Mouse (Mus musculus): ENCODE data around the gene B3gat3. TPM values are rescaled to one million over a fixed set of nuclear protein-coding genes. Genes with fewer than 3 reads are reported as not detected.

B3gat3 gene
- polyA plus RNA-seq, 2 experiments, result 39.7 to 116 TPM

DNA sequence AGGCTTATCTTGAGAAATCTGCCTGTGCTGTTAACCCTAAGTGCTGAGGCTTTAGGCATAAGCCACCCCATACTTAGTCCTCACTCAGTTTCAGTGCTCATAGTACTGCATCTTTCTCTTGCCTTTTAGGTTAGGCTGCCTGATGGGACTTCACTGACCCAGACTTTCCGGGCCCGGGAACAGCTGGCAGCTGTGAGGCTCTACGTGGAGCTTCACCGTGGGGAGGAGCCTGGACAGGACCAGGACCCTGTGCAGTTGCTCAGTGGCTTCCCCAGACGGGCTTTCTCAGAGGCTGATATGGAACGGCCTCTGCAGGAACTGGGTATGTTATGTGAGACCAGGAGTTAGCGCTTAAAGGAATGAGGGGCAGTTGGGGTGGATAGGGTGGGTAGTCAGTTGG, 45.1 kb upstream of the B3gat3 start:
- TF ChIP-seq POLR2A (IDR thresholded peaks at IDR 0.05; ENCODE audit: borderline replicate concordance, extremely low read depth, insufficient read depth, insufficient read length), result no peak
- H3K9me3 ChIP-seq (ENCODE audit: control insufficient read depth, low read length), result no peaks in the 10 kb centered on the region
- peaks cover 8% of the 10 kb centered on the region; the same call in 1 of the 2 replicates for H3K4me1 ChIP-seq (ENCODE audit: control insufficient read depth, insufficient read depth, low read length)
- WGBS, result 94% methylated on average over 7 of the region's 7 CpGs
- ATAC-seq (ENCODE audit: low FRiP score, low read depth), result no peak
- H3K4me3 ChIP-seq (replicated peaks; ENCODE audit: low read length), result no peak overlapping the region
- H3K9ac ChIP-seq (ENCODE audit: low read depth, low read length, severe bottlenecking), result no peak overlapping the region
- no peak overlapping the region for H3K4me2 ChIP-seq (replicated peaks; ENCODE audit: low read depth, low read length, severe bottlenecking)
- DNase-seq (ENCODE audit: low spot score), result no peak
- H3K27me3 ChIP-seq (ENCODE audit: control insufficient read depth, insufficient read depth, low read length), result no peaks in the 10 kb centered on the region
- H3K36me3 ChIP-seq (ENCODE audit: control insufficient read depth, insufficient read depth, low read length), result peaks cover 41% of the 10 kb centered on the region
- H3K27ac ChIP-seq (replicated peaks; ENCODE audit: low read depth, low read length), result no peak overlapping the region

DNA sequence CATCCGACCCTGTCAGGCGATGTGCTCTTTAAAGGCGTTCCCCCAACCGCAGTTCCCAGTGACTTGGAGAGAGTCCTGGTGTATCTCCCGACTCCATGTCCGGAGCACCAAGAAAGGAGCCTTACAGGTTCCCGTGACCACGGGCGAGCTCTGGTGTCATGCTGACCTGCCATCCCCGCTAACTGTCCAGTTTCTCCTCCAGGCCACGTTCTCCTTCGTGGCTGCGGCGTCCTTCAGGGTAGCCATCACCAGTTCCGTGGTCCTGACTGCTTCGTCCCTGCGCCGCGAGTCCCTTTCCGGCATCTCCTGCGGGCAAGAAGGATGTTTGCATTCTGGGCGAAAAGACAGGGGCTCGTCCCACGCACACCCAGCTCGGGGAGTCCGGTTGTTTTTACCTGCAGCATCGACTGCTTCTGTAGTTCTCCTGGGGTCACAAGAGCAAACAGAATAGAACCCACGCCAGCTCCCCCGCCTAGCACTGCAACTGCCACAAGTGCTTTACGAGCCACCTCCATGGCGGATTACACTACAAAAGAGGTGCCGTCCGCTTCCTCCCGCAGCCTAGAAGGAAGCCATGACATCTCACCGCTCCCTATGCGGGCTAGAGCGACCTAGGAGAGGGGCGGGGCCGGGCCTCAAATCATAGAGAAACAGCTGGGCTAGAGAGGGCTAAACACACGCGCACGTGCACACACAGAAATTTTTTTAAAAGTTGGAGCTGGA, 39.7 kb upstream of the B3gat3 start, which contains the start of gene Uqcc3:
Gene Uqcc3, minus strand, starts transcription at position 613 of the 723 bp plus-strand sequence.
- peak; percentile 91 for DNase-seq (ENCODE audit: low spot score)

DNA sequence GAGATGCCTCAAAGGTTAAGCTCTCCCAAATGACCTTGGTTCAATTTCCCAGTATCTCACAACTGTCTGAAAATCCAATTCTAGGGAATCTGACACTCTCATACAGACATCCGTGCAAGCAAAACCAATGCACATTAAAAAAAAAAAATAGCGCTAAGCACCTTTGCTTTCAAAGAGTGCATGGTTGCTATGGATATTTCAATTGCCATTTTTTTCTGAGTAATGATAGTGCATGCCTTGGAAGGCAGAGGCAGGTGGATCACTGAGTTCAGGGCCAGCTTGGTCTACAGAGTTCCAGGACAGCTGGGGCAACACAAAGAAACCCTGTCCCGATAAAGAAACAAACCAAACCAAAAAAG, 39.2 kb upstream of the B3gat3 start:
- 19% methylated on average over 3 of the region's 3 CpGs for WGBS
- Histone ChIP-seq H3K4me3 (replicated peaks; ENCODE audit: low read length) (peak overlapping the region; percentile 71), H3K9ac (ENCODE audit: low read depth, low read length, severe bottlenecking) (peak overlapping the region; percentile 83; the same call in 1 of the 2 replicates), H3K27ac (replicated peaks; ENCODE audit: low read depth, low read length) (no peak overlapping the region; the same call in 1 of the 2 replicates), H3K4me1 (ENCODE audit: control insufficient read depth, insufficient read depth, low read length) (peaks cover 5% of the 10 kb centered on the region; the same call in 1 of the 2 replicates), H3K36me3 (ENCODE audit: control insufficient read depth, insufficient read depth, low read length) (peaks cover 15% of the 10 kb centered on the region), H3K9me3 (ENCODE audit: control insufficient read depth, low read length) (no peaks in the 10 kb centered on the region), H3K4me2 (replicated peaks; ENCODE audit: low read depth, low read length, severe bottlenecking) (peak overlapping the region; percentile 80), H3K27me3 (ENCODE audit: control insufficient read depth, insufficient read depth, low read length) (no peaks in the 10 kb centered on the region)
- TF ChIP-seq POLR2A (IDR thresholded peaks at IDR 0.05; ENCODE audit: borderline replicate concordance, extremely low read depth, insufficient read depth, insufficient read length), result no peak
- no peak; the same call in 1 of the 2 replicates for ATAC-seq (ENCODE audit: low FRiP score, low read depth)
- DNase-seq (ENCODE audit: low spot score), result no peak

More for the DNA sequence above, 39.7 kb upstream of the B3gat3 start, which contains the start of gene Uqcc3:
- Histone ChIP-seq H3K4me1 (ENCODE audit: control insufficient read depth, insufficient read depth, low read length) (peaks cover 5% of the 10 kb centered on the region; the same call in 1 of the 2 replicates), H3K9ac (ENCODE audit: low read depth, low read length, severe bottlenecking) (peak within 1 kb of the TSS; percentile 83), H3K36me3 (ENCODE audit: control insufficient read depth, insufficient read depth, low read length) (peaks cover 20% of the 10 kb centered on the region), H3K4me2 (replicated peaks; ENCODE audit: low read depth, low read length, severe bottlenecking) (peak within 1 kb of the TSS; percentile 80), H3K27me3 (ENCODE audit: control insufficient read depth, insufficient read depth, low read length) (no peaks in the 10 kb centered on the region), H3K4me3 (replicated peaks; ENCODE audit: low read length) (peak within 1 kb of the TSS; percentile 71), H3K9me3 (ENCODE audit: control insufficient read depth, low read length) (no peaks in the 10 kb centered on the region), H3K27ac (replicated peaks; ENCODE audit: low read depth, low read length) (peak within 1 kb of the TSS; percentile 75)
- 2% methylated on average over 42 of the region's 42 CpGs for WGBS
- peak; percentile 95 for ATAC-seq (ENCODE audit: low FRiP score, low read depth)
- peak; percentile 86; the same call in 1 of the 2 replicates for TF ChIP-seq POLR2A (IDR thresholded peaks at IDR 0.05; ENCODE audit: borderline replicate concordance, extremely low read depth, insufficient read depth, insufficient read length)

DNA sequence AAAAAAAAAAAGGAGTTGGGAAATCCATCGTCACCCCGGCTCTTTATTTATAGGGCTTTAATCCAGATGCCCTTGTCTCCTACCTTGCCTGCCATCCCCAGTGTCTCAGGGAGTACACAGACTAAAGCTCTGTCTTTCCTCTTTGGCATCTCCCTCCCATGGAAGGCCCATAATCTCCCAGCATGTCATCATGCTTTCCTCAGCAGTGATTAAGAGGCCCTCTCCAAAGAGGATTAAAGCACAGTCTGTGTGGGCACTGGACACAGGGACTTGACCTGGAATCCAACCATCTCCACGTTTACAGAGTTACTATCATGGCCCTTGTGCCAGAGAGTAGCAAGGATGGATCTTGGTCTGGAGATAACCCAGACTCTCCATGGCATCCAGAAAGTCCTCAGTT, 36.6 kb upstream of the B3gat3 start, which contains the start of the genes Lbhd1 and Gm49403:
Gene Lbhd1, plus strand, starts transcription at position 117 of the 400 bp plus-strand sequence.
Gene Gm49403, plus strand, starts transcription at position 315 of the 400 bp plus-strand sequence.
- H3K4me1 ChIP-seq (ENCODE audit: control insufficient read depth, insufficient read depth, low read length), result peaks cover 11% of the 10 kb centered on the region; the same call in 1 of the 2 replicates
- 78% methylated on average over 3 of the region's 3 CpGs for WGBS
- H3K4me2 ChIP-seq (replicated peaks; ENCODE audit: low read depth, low read length, severe bottlenecking), result no peak within 1 kb of the TSS
- H3K36me3 ChIP-seq (ENCODE audit: control insufficient read depth, insufficient read depth, low read length), result 0 out of 2 replicates have a peak, but pooled peaks cover under 1% of the 10 kb centered on the region
- DNase-seq (ENCODE audit: low spot score) (no peak), ATAC-seq (ENCODE audit: low FRiP score, low read depth) (no peak)
- TF ChIP-seq POLR2A (IDR thresholded peaks at IDR 0.05; ENCODE audit: borderline replicate concordance, extremely low read depth, insufficient read depth, insufficient read length), result no peak
- no peak within 1 kb of the TSS for H3K4me3 ChIP-seq (replicated peaks; ENCODE audit: low read length)
- no peak within 1 kb of the TSS for H3K9ac ChIP-seq (ENCODE audit: low read depth, low read length, severe bottlenecking)
- no peak within 1 kb of the TSS for H3K27ac ChIP-seq (replicated peaks; ENCODE audit: low read depth, low read length)
- H3K9me3 ChIP-seq (ENCODE audit: control insufficient read depth, low read length), result no peaks in the 10 kb centered on the region
- no peaks in the 10 kb centered on the region for H3K27me3 ChIP-seq (ENCODE audit: control insufficient read depth, insufficient read depth, low read length)

DNA sequence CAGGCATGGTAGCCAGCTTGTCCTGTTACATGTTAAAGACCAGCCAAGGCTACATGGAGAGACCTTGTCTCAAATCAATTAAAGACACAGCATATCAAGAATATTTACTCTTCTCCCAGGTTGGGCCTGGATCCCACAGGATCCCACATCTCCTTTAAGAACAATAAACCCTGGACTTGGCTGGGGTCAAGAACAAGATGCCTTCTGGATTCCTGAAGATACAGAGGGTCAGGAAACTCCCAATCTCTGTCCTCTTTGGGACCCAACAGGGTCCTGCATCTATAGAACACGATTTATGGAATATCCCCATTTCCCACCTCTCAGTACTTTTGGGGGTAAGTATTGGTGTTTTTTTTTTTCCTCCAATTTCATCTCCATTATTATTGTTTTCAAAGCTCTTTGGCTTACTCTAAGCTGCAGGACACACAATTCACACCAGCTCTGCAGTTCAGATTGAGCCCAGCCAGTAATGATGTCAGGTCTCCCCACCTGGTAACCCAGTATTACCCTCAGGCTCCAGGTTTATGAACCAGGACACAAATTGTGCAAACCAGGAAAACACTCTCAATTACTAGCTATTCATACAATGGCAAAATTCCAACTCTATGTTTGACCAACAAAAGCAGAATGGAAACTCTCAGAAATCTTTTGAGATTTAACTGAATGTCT, 33.1 kb upstream of the B3gat3 start:
- DNase-seq (ENCODE audit: low spot score) (no peak), ATAC-seq (ENCODE audit: low FRiP score, low read depth) (no peak)
- peaks cover 16% of the 10 kb centered on the region for H3K36me3 ChIP-seq (ENCODE audit: control insufficient read depth, insufficient read depth, low read length)
- H3K4me2 ChIP-seq (replicated peaks; ENCODE audit: low read depth, low read length, severe bottlenecking), result peak overlapping the region; percentile 84
- H3K9me3 ChIP-seq (ENCODE audit: control insufficient read depth, low read length), result no peaks in the 10 kb centered on the region
- 0 out of 2 replicates have a peak overlapping the region, but pooled peaks have one; percentile 86 for H3K9ac ChIP-seq (ENCODE audit: low read depth, low read length, severe bottlenecking)
- H3K4me1 ChIP-seq (ENCODE audit: control insufficient read depth, insufficient read depth, low read length), result peaks cover 10% of the 10 kb centered on the region; the same call in 1 of the 2 replicates
- peak overlapping the region; percentile 77; the same call in 1 of the 2 replicates for H3K4me3 ChIP-seq (replicated peaks; ENCODE audit: low read length)
- H3K27me3 ChIP-seq (ENCODE audit: control insufficient read depth, insufficient read depth, low read length), result no peaks in the 10 kb centered on the region
- peak overlapping the region; percentile 88 for H3K27ac ChIP-seq (replicated peaks; ENCODE audit: low read depth, low read length)
- 42% methylated on average over 1 of the region's 1 CpGs for WGBS
- TF ChIP-seq POLR2A (IDR thresholded peaks at IDR 0.05; ENCODE audit: borderline replicate concordance, extremely low read depth, insufficient read depth, insufficient read length), result no peak
